Mouse (Mus musculus) hindbrain, embryonic 14.5 days (tissue): ENCODE results near the gene Pcbp4. TPM values are rescaled to one million over a fixed set of nuclear protein-coding genes. Genes with fewer than 3 reads are reported as not detected.

Experiments
- ATAC-seq: fragments of 200-750 bp; cut with Nextera tagmentation; 2 replicates; pipeline ENCODE4 v1.8.0; 2017; ENCODE audit warnings: moderate number of reproducible peaks, mild to moderate bottlenecking, moderate TSS enrichment, moderate library complexity; ENCODE audit not compliant: low FRiP score
- DNase-seq: peaks from one replicate; pipeline ENCODE4 v3.0.0-alpha.2; 2015; ENCODE audit warnings: low spot score
- H3K27ac ChIP-seq: fragments of 300-500 bp; sonication (generic); 2 replicates; pipeline ENCODE4 v1.5.1; 2014; ENCODE audit warnings: mild to moderate bottlenecking, moderate library complexity
- H3K27me3 ChIP-seq: fragments of 300-500 bp; sonication (generic); 2 replicates; pipeline ENCODE4 v1.6.1; 2014; ENCODE audit warnings: mild to moderate bottlenecking, low read length, mixed read lengths; ENCODE audit not compliant: control insufficient read depth, insufficient read depth
- H3K36me3 ChIP-seq: fragments of 300-500 bp; sonication (generic); replicated peaks from 2 replicates; pipeline ENCODE4 v1.6.1; 2014; ENCODE audit not compliant: control insufficient read depth, insufficient read depth
- H3K4me1 ChIP-seq: fragments of 300-500 bp; sonication (generic); replicated peaks from 2 replicates; pipeline ENCODE4 v1.6.1; 2014; ENCODE audit warnings: antibody characterized with exemption, low read length, mixed read lengths; ENCODE audit not compliant: control insufficient read depth, insufficient read depth
- H3K4me2 ChIP-seq: fragments of 300-500 bp; sonication (generic); replicated peaks from 2 replicates; pipeline ENCODE4 v1.6.1; 2014; ENCODE audit warnings: mild to moderate bottlenecking, moderate library complexity
- H3K4me3 ChIP-seq: fragments of 300-500 bp; sonication (generic); replicated peaks from 2 replicates; pipeline ENCODE4 v1.5.1; 2014; ENCODE audit warnings: mild to moderate bottlenecking, low read length
- H3K9ac ChIP-seq: fragments of 300-500 bp; sonication (generic); 2 replicates; pipeline ENCODE4 v1.6.1; 2014
- H3K9me3 ChIP-seq: fragments of 300-500 bp; sonication (generic); 2 replicates; pipeline ENCODE4 v1.6.1; 2016; ENCODE audit warnings: low read length; ENCODE audit not compliant: control insufficient read depth
- WGBS: fragments of 180-500 bp; shearing (Covaris S2); extraction: QIAGEN DNeasy Blood & Tissue Kit; methylation state at CpG from one replicate; pipeline ENCODE4 v1.1.7; 2014; 5-methylcytosine and 5-hydroxymethylcytosine counted together
- polyA plus RNA-seq: library from polyadenylated mRNA; unstranded; fragments of >200 nt; fragmentation: Nextera tagmentation; extraction: Ambion mirVana; gene quantifications from 2 replicates; pipeline ENCODE4 v1.2.1, GENCODE M21; 2014

Pcbp4 gene
- polyA plus RNA-seq, 1 experiment from 2014 or later, result 186 TPM

GRCm38 (mm10) chr9:106473753-106474105 lies 20.6 kb downstream of the Pcbp4 start:
- peaks cover 3% of the 10 kb centered on the region; the same call in 1 of the 2 replicates for H3K27me3 ChIP-seq
- peaks cover 12% of the 10 kb centered on the region for H3K4me1 ChIP-seq
- H3K36me3 ChIP-seq, result no peaks in the 10 kb centered on the region
- ATAC-seq, result no peak
- no peaks in the 10 kb centered on the region for H3K9me3 ChIP-seq
- H3K4me3 ChIP-seq, result no peak overlapping the region
- 81% methylated on average over 5 of the region's 5 CpGs for WGBS
- no peak overlapping the region for H3K9ac ChIP-seq
- H3K27ac ChIP-seq, result no peak overlapping the region
- DNase-seq, result no peak
- H3K4me2 ChIP-seq, result no peak overlapping the region

GRCm38 (mm10) chr9:106474456-106474855 lies 21.4 kb downstream of the Pcbp4 start:
- no peak for ATAC-seq

GRCm38 (mm10) chr9:106475046-106475445 lies 22.0 kb downstream of the Pcbp4 start:
- Histone ChIP-seq H3K4me1 (peaks cover 12% of the 10 kb centered on the region), H3K27ac (no peak overlapping the region), H3K27me3 (peaks cover 3% of the 10 kb centered on the region; the same call in 1 of the 2 replicates), H3K9me3 (no peaks in the 10 kb centered on the region), H3K4me3 (no peak overlapping the region), H3K4me2 (no peak overlapping the region), H3K9ac (0 out of 2 replicates have a peak overlapping the region, but pooled peaks have one; percentile 31), H3K36me3 (no peaks in the 10 kb centered on the region)
- DNase-seq (no peak), ATAC-seq (no peak)
- whole genome bisulfite sequencing, result 68% methylated on average over 7 of the region's 7 CpGs

More at GRCm38 (mm10) chr9:106474456-106474855, 21.4 kb downstream of the Pcbp4 start:
- WGBS, result 7% methylated on average over 6 of the region's 6 CpGs
- H3K36me3 ChIP-seq, result no peaks in the 10 kb centered on the region
- no peak overlapping the region for H3K27ac ChIP-seq
- peaks cover 3% of the 10 kb centered on the region; the same call in 1 of the 2 replicates for H3K27me3 ChIP-seq
- 0 out of 2 replicates have a peak overlapping the region, but pooled peaks have one; percentile 31 for H3K9ac ChIP-seq
- H3K4me2 ChIP-seq, result no peak overlapping the region
- peaks cover 12% of the 10 kb centered on the region for H3K4me1 ChIP-seq
- H3K9me3 ChIP-seq, result no peaks in the 10 kb centered on the region
- DNase-seq, result peak; percentile 44
- no peak overlapping the region for H3K4me3 ChIP-seq

GRCm38 (mm10) chr9:106475663-106476001 lies 22.5 kb downstream of the Pcbp4 start, which contains the start of gene Rrp9:
Gene Rrp9, plus strand, starts transcription at chr9:106475963.
- H3K9ac ChIP-seq, result 0 out of 2 replicates have a peak within 1 kb of the TSS, but pooled peaks have one; percentile 31
- H3K36me3 ChIP-seq, result peaks cover 4% of the 10 kb centered on the region; the same call in 1 of the 2 replicates
- no peak for ATAC-seq
- DNase-seq, result no peak
- H3K27ac ChIP-seq, result no peak within 1 kb of the TSS
- peaks cover 3% of the 10 kb centered on the region; the same call in 1 of the 2 replicates for H3K27me3 ChIP-seq
- H3K9me3 ChIP-seq, result no peaks in the 10 kb centered on the region
- H3K4me2 ChIP-seq, result peak within 1 kb of the TSS; percentile 28
- H3K4me3 ChIP-seq, result no peak within 1 kb of the TSS
- WGBS, result 85% methylated on average over 10 of the region's 10 CpGs
- H3K4me1 ChIP-seq, result peaks cover 12% of the 10 kb centered on the region

- H3K9me3 ChIP-seq, result no peaks in the 10 kb centered on the region
- H3K4me2 ChIP-seq, result peak overlapping the region; percentile 28
- H3K4me1 ChIP-seq, result peaks cover 12% of the 10 kb centered on the region
- no peak overlapping the region for H3K4me3 ChIP-seq
- 38% methylated on average over 16 of the region's 16 CpGs for WGBS
- H3K27ac ChIP-seq, result no peak overlapping the region
- H3K36me3 ChIP-seq, result peaks cover 9% of the 10 kb centered on the region; the same call in 1 of the 2 replicates
- H3K9ac ChIP-seq, result no peak overlapping the region
- DNase-seq (no peak), ATAC-seq (no peak)
- peaks cover 2% of the 10 kb centered on the region; the same call in 1 of the 2 replicates for H3K27me3 ChIP-seq
Measured at GRCm38 (mm10) chr9:106476002-106476923, 23.2 kb downstream of the Pcbp4 start.

- DNase-seq (peak; percentile 96), ATAC-seq (peak; percentile 99)
- H3K9ac ChIP-seq, result peak within 1 kb of the TSS; percentile 68
- H3K27me3 ChIP-seq, result no peaks in the 10 kb centered on the region
- H3K4me2 ChIP-seq, result peak within 1 kb of the TSS; percentile 89
- peaks cover 12% of the 10 kb centered on the region for H3K4me1 ChIP-seq
- no peaks in the 10 kb centered on the region for H3K9me3 ChIP-seq
- H3K4me3 ChIP-seq, result peak within 1 kb of the TSS; percentile 73
- WGBS, result under 1% methylated on average over 41 of the region's 41 CpGs
- H3K36me3 ChIP-seq, result peaks cover 9% of the 10 kb centered on the region; the same call in 1 of the 2 replicates
- no peak within 1 kb of the TSS for H3K27ac ChIP-seq
Measured at GRCm38 (mm10) chr9:106476924-106477484, 23.9 kb downstream of the Pcbp4 start, which contains the start of gene Parp3. Gene Parp3, minus strand, starts transcription at chr9:106476949.

- Histone ChIP-seq H3K4me1 (peaks cover 12% of the 10 kb centered on the region), H3K9me3 (no peaks in the 10 kb centered on the region), H3K27me3 (no peaks in the 10 kb centered on the region), H3K27ac (no peak overlapping the region), H3K36me3 (peaks cover 14% of the 10 kb centered on the region), H3K4me2 (peak overlapping the region; percentile 89), H3K4me3 (peak overlapping the region; percentile 73), H3K9ac (peak overlapping the region; percentile 68)
- no peak for ATAC-seq
- 6% methylated on average over 16 of the region's 16 CpGs for WGBS
- no peak for DNase-seq
Measured at GRCm38 (mm10) chr9:106477649-106478048, 24.6 kb downstream of the Pcbp4 start.

- ATAC-seq (no peak), DNase-seq (no peak)
- Histone ChIP-seq H3K9me3 (no peaks in the 10 kb centered on the region), H3K4me3 (peak overlapping the region; percentile 73), H3K27me3 (no peaks in the 10 kb centered on the region), H3K27ac (no peak overlapping the region), H3K36me3 (peaks cover 19% of the 10 kb centered on the region), H3K9ac (peak overlapping the region; percentile 68), H3K4me2 (peak overlapping the region; percentile 89), H3K4me1 (peaks cover 12% of the 10 kb centered on the region)
- 87% methylated on average over 9 of the region's 9 CpGs for WGBS
Measured at GRCm38 (mm10) chr9:106478101-106478500, 25.0 kb downstream of the Pcbp4 start.

GRCm38 (mm10) chr9:106480541-106480940 lies 27.4 kb downstream of the Pcbp4 start:
- Histone ChIP-seq H3K9ac (no peak overlapping the region), H3K9me3 (no peaks in the 10 kb centered on the region), H3K36me3 (peaks cover 41% of the 10 kb centered on the region), H3K4me2 (no peak overlapping the region), H3K27ac (no peak overlapping the region), H3K4me1 (peaks cover 12% of the 10 kb centered on the region), H3K4me3 (no peak overlapping the region), H3K27me3 (no peaks in the 10 kb centered on the region)
- DNase-seq (no peak), ATAC-seq (no peak)
- 93% methylated on average over 7 of the region's 7 CpGs for WGBS
